8 mouse cellular contexts compared by ENCODE assay signal in genomic region chr5:142963003-142963704, GRCm38 (mm10). TPM values are rescaled to one million over a fixed set of nuclear protein-coding genes. Genes with fewer than 3 reads are reported as not detected.
DNase-seq lines count a peak whose midpoint lies in the region; ATAC-seq and TF ChIP-seq lines count a peak whose summit lies in the region.

No protein-coding gene starts in this region.

- 6% methylated on average over 13 of the region's 13 CpGs for WGBS in forebrain, postnatal 0 days
- WGBS in hindbrain, embryonic 14.5 days = 2% methylated on average over 13 of the region's 13 CpGs
- 18% methylated on average over 13 of the region's 13 CpGs for WGBS in limb, embryonic 10.5 days
- 22% methylated on average over 13 of the region's 13 CpGs for WGBS in cerebellum, adult 2 months

- peaks cover 6% of the 10 kb centered on the region; the same call in 1 of the 2 replicates for H3K36me3 ChIP-seq in forebrain, postnatal 0 days (ENCODE audit: insufficient read depth)
- H3K36me3 ChIP-seq in hindbrain, embryonic 14.5 days (replicated peaks; ENCODE audit: control insufficient read depth, insufficient read depth) = peaks cover 19% of the 10 kb centered on the region
- H3K36me3 ChIP-seq in limb, embryonic 10.5 days = peaks cover 60% of the 10 kb centered on the region
- H3K36me3 ChIP-seq in myocyte (ENCODE audit: control insufficient read depth, insufficient read depth) = no peaks in the 10 kb centered on the region

- DNase-seq in 3134 (ENCODE audit: extremely low read depth, insufficient read length, low spot score) (peak; percentile 89), ZHBTc4 (ENCODE audit: low read depth, low spot score) (peak; percentile 88)
- DNase-seq in forebrain, postnatal 0 days = peak; percentile 69
- DNase-seq in hindbrain, embryonic 14.5 days (ENCODE audit: low spot score) = peak; percentile 54
- DNase-seq in limb, embryonic 10.5 days (ENCODE audit: low spot score) = peak; percentile 73
- DNase-seq in yolk sac, embryonic 10.5 days (ENCODE audit: low spot score) = peak; percentile 55
- no peak for DNase-seq in cerebellum, adult 2 months

- no peaks in the 10 kb centered on the region for H3K27me3 ChIP-seq in forebrain, postnatal 0 days (ENCODE audit: insufficient read depth, low read length)
- H3K27me3 ChIP-seq in hindbrain, embryonic 14.5 days (ENCODE audit: control insufficient read depth, insufficient read depth, low read length) = no peaks in the 10 kb centered on the region
- H3K27me3 ChIP-seq in limb, embryonic 10.5 days (ENCODE audit: low read depth, poor library complexity, severe bottlenecking) = no peaks in the 10 kb centered on the region
- H3K27me3 ChIP-seq in myocyte (ENCODE audit: control insufficient read depth, insufficient read depth, insufficient read length) = no peaks in the 10 kb centered on the region
- peaks cover 2% of the 10 kb centered on the region; the same call in 1 of the 2 replicates for H3K27me3 ChIP-seq in cerebellum, adult 2 months (ENCODE audit: control insufficient read depth, insufficient read depth, low read length)

- peak overlapping the region; percentile 89 for H3K4me2 ChIP-seq in forebrain, postnatal 0 days (ENCODE audit: low read depth)
- H3K4me2 ChIP-seq in hindbrain, embryonic 14.5 days (replicated peaks) = peak overlapping the region; percentile 75
- peak overlapping the region; percentile 94 for H3K4me2 ChIP-seq in myocyte (ENCODE audit: low read depth)

- H3K4me3 ChIP-seq in forebrain, postnatal 0 days (ENCODE audit: low read depth, low read length) = peak overlapping the region; percentile 92
- H3K4me3 ChIP-seq in hindbrain, embryonic 14.5 days (replicated peaks; ENCODE audit: low read length) = peak overlapping the region; percentile 59
- H3K4me3 ChIP-seq in limb, embryonic 10.5 days = peak overlapping the region; percentile 85
- peak overlapping the region; percentile 97 for H3K4me3 ChIP-seq in myocyte
- no peak overlapping the region for H3K4me3 ChIP-seq in cerebellum, adult 2 months (replicated peaks; ENCODE audit: insufficient read depth, low read depth, low read length)

- H3K79me2 ChIP-seq in myocyte (ENCODE audit: control insufficient read depth, insufficient read depth) = peaks cover 76% of the 10 kb centered on the region

- peaks cover 21% of the 10 kb centered on the region for H3K4me1 ChIP-seq in forebrain, postnatal 0 days (ENCODE audit: insufficient read depth)
- peaks cover 32% of the 10 kb centered on the region for H3K4me1 ChIP-seq in hindbrain, embryonic 14.5 days (replicated peaks; ENCODE audit: control insufficient read depth, insufficient read depth, low read length)
- peaks cover 45% of the 10 kb centered on the region for H3K4me1 ChIP-seq in limb, embryonic 10.5 days
- H3K4me1 ChIP-seq in cerebellum, adult 2 months (ENCODE audit: control insufficient read depth, insufficient read depth, low read length) = no peaks in the 10 kb centered on the region

- peak; percentile 35 for ATAC-seq in forebrain, postnatal 0 days
- no peak for ATAC-seq in hindbrain, embryonic 14.5 days (ENCODE audit: low FRiP score)

- peak overlapping the region; percentile 98 for H3K9ac ChIP-seq in forebrain, postnatal 0 days
- peak overlapping the region; percentile 89 for H3K9ac ChIP-seq in hindbrain, embryonic 14.5 days

- peak overlapping the region; percentile 94 for H3K27ac ChIP-seq in forebrain, postnatal 0 days (ENCODE audit: low read depth, low read length)
- peak overlapping the region; percentile 90 for H3K27ac ChIP-seq in hindbrain, embryonic 14.5 days
- peak overlapping the region; percentile 98 for H3K27ac ChIP-seq in limb, embryonic 10.5 days
- no peak overlapping the region for H3K27ac ChIP-seq in cerebellum, adult 2 months (ENCODE audit: insufficient read depth, low read length)

- no peaks in the 10 kb centered on the region for H3K9me3 ChIP-seq in forebrain, postnatal 0 days (ENCODE audit: low read length)
- H3K9me3 ChIP-seq in hindbrain, embryonic 14.5 days (ENCODE audit: control insufficient read depth, low read length) = no peaks in the 10 kb centered on the region
- H3K9me3 ChIP-seq in limb, embryonic 10.5 days (replicated peaks) = no peaks in the 10 kb centered on the region

- H3ac ChIP-seq in myocyte (ENCODE audit: control insufficient read depth, insufficient read length) = peak overlapping the region; percentile 92

- peak; percentile 55 for TF ChIP-seq POLR2A in myocyte (IDR thresholded peaks at IDR 0.05; ENCODE audit: insufficient read length, low read depth)
- TF ChIP-seq POLR2A in cerebellum, adult 2 months (IDR thresholded peaks at IDR 0.05; ENCODE audit: borderline replicate concordance, insufficient read depth, low read length) = no peak

- no peak for TF ChIP-seq CTCF in forebrain, postnatal 0 days (IDR thresholded peaks at IDR 0.05; ENCODE audit: low read depth)
- no peak for TF ChIP-seq CTCF in cerebellum, adult 2 months (IDR thresholded peaks at IDR 0.05; ENCODE audit: borderline replicate concordance, insufficient read depth, low read depth, low read length)

TF ChIP-seq in myocyte, 11 proteins besides CTCF, POLR2A, EP300 and RAD21:
- peak; percentile 73 for TF ChIP-seq POLR2AphosphoS2 (IDR thresholded peaks at IDR 0.05; ENCODE audit: insufficient read length, low read depth)
- TF ChIP-seq TCF12 (IDR thresholded peaks at IDR 0.05; ENCODE audit: insufficient read depth, poor library complexity, severe bottlenecking) = no peak
- peak in 1 of 3 experiments; percentile 6 for TF ChIP-seq MYOD1 (IDR thresholded peaks at IDR 0.05; ENCODE audit: control insufficient read depth in 1 of 3, insufficient read length in 2 of 3, low read depth in 2 of 3)
- TF ChIP-seq E2F4 (IDR thresholded peaks at IDR 0.05; ENCODE audit: insufficient read depth) = no peak
- TF ChIP-seq USF1 (IDR thresholded peaks at IDR 0.05; ENCODE audit: low read depth) = peak; percentile 43
- TF ChIP-seq MAX (IDR thresholded peaks at IDR 0.05; ENCODE audit: low read depth) = peak; percentile 55
- TF ChIP-seq SRF (IDR thresholded peaks at IDR 0.05; ENCODE audit: control insufficient read depth, insufficient read length, low read depth) = peak; percentile 50
- TF ChIP-seq CEBPB (IDR thresholded peaks at IDR 0.05; ENCODE audit: insufficient read depth, poor library complexity, severe bottlenecking) = no peak
- peak in 1 of 3 experiments; percentile 26 for TF ChIP-seq MYOG (IDR thresholded peaks at IDR 0.05; ENCODE audit: control insufficient read depth in 1 of 3, insufficient read depth in 1 of 3, insufficient read length in 2 of 3, low read depth in 2 of 3)

RNA-seq across cellular contexts. Expression of gene Fscn1, which starts 3.0 kb away (rescaled TPM):
- 394 and 457 TPM in 2 replicates for total RNA-seq in forebrain, postnatal 0 days (2014; rRNA removed)
- 522 and 558 TPM in 2 replicates for polyA plus RNA-seq in forebrain, postnatal 0 days (2015; fragmentation: Nextera tagmentation; extraction: Ambion mirVana)
- polyA plus RNA-seq in hindbrain, embryonic 14.5 days (2014; fragmentation: Nextera tagmentation; extraction: Ambion mirVana) = 459 and 508 TPM in 2 replicates
- polyA plus RNA-seq in limb, embryonic 10.5 days (2016; fragmentation: Nextera tagmentation; extraction: Ambion mirVana) = 806 and 864 TPM in 2 replicates
- polyA plus RNA-seq in myocyte (2012; fragmentation: generic; extraction: Trizol) = 180 TPM
- polyA plus RNA-seq in cerebellum, adult 2 months (2012; rRNA removed) = 110 and 115 TPM in 2 replicates

RNA-seq across cellular contexts. Expression of gene Actb, which starts 56.6 kb away (rescaled TPM):
- total RNA-seq in forebrain, postnatal 0 days (2014; rRNA removed) = 5,288 and 5,744 TPM in 2 replicates
- polyA plus RNA-seq in forebrain, postnatal 0 days (2015; fragmentation: Nextera tagmentation; extraction: Ambion mirVana) = 19,349 and 21,354 TPM in 2 replicates
- polyA plus RNA-seq in hindbrain, embryonic 14.5 days (2014; fragmentation: Nextera tagmentation; extraction: Ambion mirVana) = 13,534 and 14,549 TPM in 2 replicates
- polyA plus RNA-seq in limb, embryonic 10.5 days (2016; fragmentation: Nextera tagmentation; extraction: Ambion mirVana) = 13,950 and 14,682 TPM in 2 replicates
- polyA plus RNA-seq in myocyte (2012; fragmentation: generic; extraction: Trizol) = 2,198 TPM
- 2,136 and 2,149 TPM in 2 replicates for polyA plus RNA-seq in cerebellum, adult 2 months (2012; rRNA removed)

Comparison
In these comparisons a context has a peak if more than half of its experiments do, and no peak if none do; other contexts are left out.
1. DNase-seq: peak in 3134 (single experiment), ZHBTc4 (single experiment), forebrain, postnatal 0 days (single experiment), hindbrain, embryonic 14.5 days (single experiment), limb, embryonic 10.5 days (single experiment) and yolk sac, embryonic 10.5 days (single experiment); none in cerebellum, adult 2 months (0 of 2).
2. Peak in every context shown above with its lines, with median percentiles within 50 percentile points of each other: H3K4me2 ChIP-seq.